Mouse (Mus musculus) ovary, postnatal 10 days (tissue): Measurements from ENCODE around the gene Jph4.

Experiments
- DNase-seq: peaks from one replicate; pipeline ENCODE4 v3.0.0; 2022; ENCODE audit warnings: low spot score

Gene Jph4

GRCm38 (mm10) chr14:55094704-55095231 lies 22.0 kb downstream of the Jph4 start, which contains the start of gene Thtpa:
Gene Thtpa, plus strand, starts transcription at chr14:55094784.
- DNase-seq: peak; percentile 60

GRCm38 (mm10) chr14:55093927-55094326 lies 22.8 kb downstream of the Jph4 start:
- no peak for DNase-seq

- peak; percentile 71 for DNase-seq
Observed at GRCm38 (mm10) chr14:55092011-55092577, 24.6 kb downstream of the Jph4 start, which contains the start of gene Zfhx2. Gene Zfhx2, minus strand, starts transcription at chr14:55092324.

- DNase-seq: no peak
Observed at GRCm38 (mm10) chr14:55091209-55091865, 25.4 kb downstream of the Jph4 start.

GRCm38 (mm10) chr14:55089199-55089947 lies 27.4 kb downstream of the Jph4 start:
- DNase-seq: no peak

- no peak for DNase-seq
Observed at GRCm38 (mm10) chr14:55086009-55086514, 30.7 kb downstream of the Jph4 start.

GRCm38 (mm10) chr14:55085324-55086008 lies 31.3 kb downstream of the Jph4 start:
- no peak for DNase-seq

- no peak for DNase-seq
Observed at GRCm38 (mm10) chr14:55083481-55083880, 33.3 kb downstream of the Jph4 start.

GRCm38 (mm10) chr14:55081105-55081504 lies 35.6 kb downstream of the Jph4 start:
- no peak for DNase-seq

- peak; percentile 35 for DNase-seq
Observed at GRCm38 (mm10) chr14:55079214-55079970, 37.3 kb downstream of the Jph4 start.

GRCm38 (mm10) chr14:55078366-55078989 lies 38.3 kb downstream of the Jph4 start:
- no peak for DNase-seq

GRCm38 (mm10) chr14:55077481-55078365 lies 39.0 kb downstream of the Jph4 start:
- DNase-seq: no peak

GRCm38 (mm10) chr14:55076956-55077355 lies 39.8 kb downstream of the Jph4 start:
- no peak for DNase-seq

- DNase-seq: no peak
Observed at GRCm38 (mm10) chr14:55076224-55076623, 40.5 kb downstream of the Jph4 start.

GRCm38 (mm10) chr14:55074416-55074815 lies 42.3 kb downstream of the Jph4 start:
- DNase-seq: no peak

- DNase-seq: no peak
Observed at GRCm38 (mm10) chr14:55071756-55072155, 45.0 kb downstream of the Jph4 start.

- DNase-seq: no peak
Observed at GRCm38 (mm10) chr14:55066042-55066441, 50.7 kb downstream of the Jph4 start.

- no peak for DNase-seq
Observed at GRCm38 (mm10) chr14:55065391-55065790, 51.3 kb downstream of the Jph4 start.

- DNase-seq: no peak
Observed at GRCm38 (mm10) chr14:55064481-55065370, 52.0 kb downstream of the Jph4 start.
